In the genomic region with DNA sequence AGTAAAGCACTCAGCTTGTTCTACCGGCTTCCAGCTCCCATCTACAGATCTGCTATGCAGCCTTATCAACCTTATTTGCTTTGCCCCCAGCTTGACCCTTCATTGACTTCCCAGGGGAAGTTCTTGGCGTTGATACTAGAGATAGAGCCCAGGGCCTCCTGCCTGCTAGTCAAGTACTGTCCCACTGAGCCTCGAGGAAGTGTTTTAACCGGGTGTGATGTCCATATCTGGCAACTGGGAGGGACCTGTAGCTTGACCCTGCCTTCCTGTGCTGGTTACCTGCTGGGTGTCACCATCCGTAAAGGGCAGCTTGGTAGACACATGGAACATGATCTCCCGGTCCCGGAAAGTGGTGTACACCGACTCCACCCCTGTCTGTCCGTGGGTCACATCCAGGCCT, we compare ENCODE assay signal across 23 mouse cellular contexts. TPM values are rescaled to one million over a fixed set of nuclear protein-coding genes. Genes with fewer than 3 reads are reported as not detected.
"Had no signal": no experiment of that assay in that cellular context is flagged by ENCODE, and none has a peak within 500 bp of the region (broad histone marks: within the 10 kb centered on the region; RNA-seq: fewer than 3 reads in every experiment).

No protein-coding gene starts in this region.

- H3K4me2 ChIP-seq: limb, embryonic 15.5 days; liver, embryonic 12.5 days; lung, embryonic 14.5 days; neural tube, embryonic 15.5 days had no signal

- H3K4me3 ChIP-seq: limb, embryonic 15.5 days; liver, embryonic 12.5 days; midbrain, embryonic 10.5 days; myocyte; neural tube, embryonic 15.5 days had no signal

- H3K27me3 ChIP-seq: limb, embryonic 15.5 days; liver, embryonic 12.5 days; neural tube, embryonic 15.5 days had no signal

- DNase-seq: kidney, adult 11 months; kidney, adult 9 months; kidney, postnatal 10 days; lung, embryonic 14.5 days; lung, postnatal 10 days; lung, postnatal 4 days; midbrain, embryonic 14.5 days; thymus, adult 2 months; thymus, postnatal 25 days had no signal

- H3K27ac ChIP-seq: hindbrain, postnatal 0 days; limb, embryonic 15.5 days; liver, embryonic 12.5 days; midbrain, embryonic 10.5 days; neural tube, embryonic 15.5 days had no signal

- H3K9me3 ChIP-seq: limb, embryonic 15.5 days; liver, embryonic 12.5 days; midbrain, embryonic 10.5 days; neural tube, embryonic 15.5 days had no signal

- ATAC-seq: hindbrain, postnatal 0 days; liver, embryonic 12.5 days had no signal

- H3K9ac ChIP-seq: limb, embryonic 15.5 days; liver, embryonic 12.5 days; lung, embryonic 14.5 days; neural tube, embryonic 15.5 days had no signal

- H3K4me1 ChIP-seq: liver, embryonic 12.5 days had no signal

- H3K36me3 ChIP-seq: limb, embryonic 15.5 days; liver, embryonic 12.5 days; midbrain, embryonic 10.5 days had no signal

RNA-seq across cellular contexts. Expression of a gene that starts 52.2 kb away (rescaled TPM):
- total RNA-seq: hindbrain, postnatal 0 days; layer of hippocampus, postnatal 36 days; left cerebral cortex, adult 8-10 months; left cerebral cortex, postnatal 25 days; megakaryocyte, adult 5-6 weeks had no signal
- polyA plus RNA-seq: hindbrain, postnatal 0 days; large intestine, adult 2 months; limb, embryonic 11.5 days; limb, embryonic 15.5 days; liver, embryonic 12.5 days; liver, embryonic 16.5 days; lung, embryonic 14.5 days; midbrain, embryonic 10.5 days; midbrain, embryonic 14.5 days; myocyte; neural tube, embryonic 11.5 days; neural tube, embryonic 15.5 days; thymus, adult 2 months had no signal
